Mouse (Mus musculus) left cerebral cortex, adult 18-20 months (tissue): ENCODE results near the gene Gnl1. TPM values are rescaled to one million over a fixed set of nuclear protein-coding genes. Genes with fewer than 3 reads are reported as not detected.
A peak's percentile ranks its signal among the peaks of the same experiment; 100 is the strongest.
"Not testable (repeated sequence)": the region's sequence is repeated elsewhere in the genome, so short reads cannot be mapped to it uniquely, and the experiment has no call there.

Source experiments
- DNase-seq, 2 experiments: peaks; one replicate each; pipeline ENCODE4 v3.0.0; 2021 to 2022; ENCODE audit warnings: low spot score in 2 of 2, mixed read lengths in 1 of 2
- total RNA-seq, 2 experiments: library from RNA; stranded (reverse); gene quantifications; 2 replicates each; pipeline ENCODE4 v1.2.3; 2021

Gnl1 gene
- total RNA-seq, 2 experiments from 2014 or later, result 195 to 197 TPM

DNA sequence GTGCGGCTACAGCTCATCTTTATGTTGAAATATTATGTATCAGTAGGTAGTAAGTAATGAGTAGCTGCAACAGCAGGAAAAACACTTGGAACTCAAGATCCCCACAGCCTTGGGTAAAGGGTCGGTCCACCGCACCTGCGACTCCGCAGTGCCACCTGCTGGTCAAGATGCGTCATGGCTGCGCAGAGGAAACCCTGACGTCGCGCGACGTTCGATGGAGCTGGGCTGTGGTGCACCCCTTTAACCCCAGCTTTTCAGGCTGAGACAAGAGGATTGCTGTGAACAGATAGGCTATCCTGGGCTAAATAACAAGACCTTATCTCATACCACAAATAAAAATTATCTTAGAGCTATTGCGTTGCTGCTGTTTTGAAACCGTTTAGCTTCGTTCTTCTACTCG lies 14.0 kb downstream of the Gnl1 start:
- peak; percentile 74 to 76 for DNase-seq

DNA sequence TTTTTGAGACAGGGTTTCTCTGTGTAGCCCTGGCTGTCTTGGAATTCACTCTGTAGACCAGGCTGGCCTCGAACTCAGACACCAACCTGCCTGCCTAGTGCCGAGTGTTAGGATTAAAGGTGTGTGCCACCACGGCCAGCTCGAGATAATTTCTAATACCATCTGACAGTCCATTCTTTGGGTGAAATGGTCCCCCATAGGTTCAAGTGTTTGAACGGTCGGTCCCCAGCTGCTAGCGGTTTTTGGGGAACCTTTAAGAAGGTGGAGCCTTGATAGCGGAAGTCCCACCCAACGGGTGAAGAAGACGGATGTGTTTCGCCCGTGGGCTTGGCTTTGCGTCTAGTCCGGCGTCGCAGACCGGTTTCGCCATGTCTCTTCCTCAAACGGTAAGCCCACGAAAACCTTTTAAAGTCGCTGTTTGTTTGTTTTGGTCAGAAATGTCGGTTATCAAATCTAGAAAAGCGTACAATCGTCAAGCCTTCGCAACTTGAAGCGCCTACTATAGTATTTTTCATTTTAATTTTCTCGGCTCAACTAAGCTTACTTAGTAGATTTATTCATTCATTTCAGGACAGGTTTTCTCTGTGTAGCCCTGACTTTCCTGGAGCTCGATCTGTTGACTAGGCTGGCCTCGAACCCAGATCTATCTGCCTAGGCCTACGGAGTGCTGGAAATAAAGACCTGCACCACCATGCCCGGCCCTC lies 14.7 kb downstream of the Gnl1 start:
- peak; percentile 80 to 82 for DNase-seq

- DNase-seq, result no peak
Measured at GRCm38 (mm10) chr17:35994879-35995240, 15.2 kb downstream of the Gnl1 start.

DNA sequence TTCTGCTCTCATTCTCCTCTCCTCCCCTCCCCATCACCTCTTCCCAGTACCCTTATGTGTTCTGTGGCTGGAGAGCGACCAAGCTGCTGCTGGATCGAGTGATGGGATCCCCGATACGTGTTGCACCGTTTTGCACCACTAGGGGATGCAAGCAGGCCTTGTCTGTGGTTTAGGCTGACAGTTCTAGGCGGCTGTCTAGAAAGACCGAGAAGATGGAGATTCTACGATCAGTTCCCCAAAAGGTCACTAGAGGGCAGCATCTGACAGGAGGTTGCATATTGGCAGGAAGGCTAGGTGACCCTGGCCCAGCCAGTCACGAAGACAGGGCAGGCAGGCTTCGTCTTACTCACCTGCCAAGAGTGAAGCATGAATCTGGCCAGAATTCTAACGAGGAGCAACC lies 17.3 kb downstream of the Gnl1 start:
- peak; percentile 95 to 99 for DNase-seq

DNA sequence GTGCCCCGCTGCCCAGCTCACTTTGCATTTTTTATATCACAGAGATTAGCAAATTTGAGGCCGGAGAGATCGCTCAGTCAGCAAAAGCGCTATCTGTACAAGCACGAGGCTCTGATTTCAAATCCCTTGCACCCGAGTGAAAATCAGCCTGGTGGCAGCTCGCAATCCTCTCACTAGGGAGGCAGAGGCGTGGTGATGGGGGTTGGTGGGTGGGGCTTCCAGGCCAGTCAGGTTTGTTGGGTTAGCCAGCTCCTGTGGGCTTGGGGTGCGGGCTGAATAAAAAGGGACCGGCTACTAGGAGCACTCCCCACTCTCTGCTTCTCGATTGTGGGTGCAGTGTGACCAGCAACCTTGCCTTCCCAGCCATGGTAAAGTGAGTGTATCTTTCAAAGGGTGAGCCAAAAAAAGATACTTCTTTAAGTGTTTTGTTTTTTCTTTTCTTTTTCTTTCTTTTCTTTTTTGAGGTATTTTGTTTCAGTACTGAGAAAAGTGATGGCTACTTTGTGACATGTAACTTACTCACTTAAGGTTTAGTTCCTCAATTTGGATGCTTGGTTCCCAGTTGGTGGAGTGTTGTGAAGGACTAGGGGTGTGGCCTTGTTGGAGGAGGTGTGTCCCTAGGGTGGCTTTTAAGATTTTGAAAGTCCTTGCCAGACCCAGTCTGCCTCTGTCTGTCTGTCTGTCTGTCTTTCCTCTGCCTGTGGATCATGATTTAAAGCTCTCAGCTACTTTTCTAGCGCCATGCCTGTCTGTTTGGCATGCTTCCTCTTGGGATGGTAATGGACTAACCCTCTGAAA lies 18.3 kb downstream of the Gnl1 start:
- no peak for DNase-seq

- no peak for DNase-seq
Measured at GRCm38 (mm10) chr17:35998545-35999305, 19.1 kb downstream of the Gnl1 start.

DNA sequence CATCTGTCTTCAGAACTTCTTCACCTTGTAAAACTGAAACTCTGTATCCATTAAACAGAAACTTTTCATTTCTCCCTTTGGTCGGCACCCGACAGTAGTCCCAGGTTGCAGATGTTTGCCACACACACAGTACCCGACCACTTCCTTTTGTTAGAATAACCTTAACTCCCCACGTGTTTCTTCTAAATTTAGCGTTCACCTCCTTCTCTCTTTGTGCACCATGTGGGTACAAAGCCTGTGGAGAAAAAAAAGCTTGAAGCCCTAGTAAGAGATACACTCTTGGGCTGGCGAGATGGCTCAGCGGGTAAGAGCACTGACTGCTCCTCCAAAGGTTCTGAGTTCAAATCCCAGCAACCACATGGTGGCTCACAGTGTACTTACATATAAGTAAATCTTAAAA lies 19.7 kb downstream of the Gnl1 start:
- no peak for DNase-seq

DNA sequence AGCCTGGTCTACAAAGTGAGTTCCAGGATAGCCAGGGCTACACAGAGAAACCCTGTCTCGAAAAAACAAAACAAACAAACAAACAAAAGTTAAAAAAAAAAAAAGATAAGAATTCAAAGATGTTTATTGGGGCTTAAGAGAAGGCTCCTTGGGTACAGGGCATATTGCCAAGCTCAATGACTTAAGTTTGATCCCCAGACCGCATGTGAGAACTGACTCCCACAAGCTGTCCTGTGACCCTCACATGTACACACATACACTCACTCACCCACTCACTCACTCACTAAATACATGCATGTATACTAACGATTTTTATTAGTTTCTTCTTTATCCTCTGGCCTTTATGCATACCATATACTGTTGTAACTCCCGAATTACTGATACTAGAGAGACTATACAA lies 20.7 kb downstream of the Gnl1 start:
- no peak for DNase-seq

- DNase-seq, result no peak
Measured at GRCm38 (mm10) chr17:36001121-36001897, 21.7 kb downstream of the Gnl1 start.

DNA sequence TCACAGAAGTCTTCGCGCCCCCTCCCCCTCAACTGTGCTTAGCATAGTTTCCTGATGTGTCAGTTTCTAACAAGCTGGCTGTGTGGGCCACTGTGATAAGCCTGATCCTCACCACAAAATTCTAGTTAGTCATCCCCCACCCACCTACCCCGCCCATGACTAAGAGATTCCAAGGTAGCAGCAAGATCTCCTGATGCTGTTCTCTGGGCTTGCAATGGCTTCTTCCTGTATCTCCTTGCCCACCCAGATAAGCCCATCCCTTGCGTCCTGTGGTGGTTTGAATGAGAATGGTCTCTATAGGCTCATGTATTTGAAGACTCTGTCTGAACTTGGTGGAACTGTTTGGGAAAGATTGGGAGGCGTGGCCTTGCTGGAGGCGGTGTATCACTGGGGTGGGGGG lies 22.3 kb downstream of the Gnl1 start:
- DNase-seq, result peak; percentile 58 to 61

DNA sequence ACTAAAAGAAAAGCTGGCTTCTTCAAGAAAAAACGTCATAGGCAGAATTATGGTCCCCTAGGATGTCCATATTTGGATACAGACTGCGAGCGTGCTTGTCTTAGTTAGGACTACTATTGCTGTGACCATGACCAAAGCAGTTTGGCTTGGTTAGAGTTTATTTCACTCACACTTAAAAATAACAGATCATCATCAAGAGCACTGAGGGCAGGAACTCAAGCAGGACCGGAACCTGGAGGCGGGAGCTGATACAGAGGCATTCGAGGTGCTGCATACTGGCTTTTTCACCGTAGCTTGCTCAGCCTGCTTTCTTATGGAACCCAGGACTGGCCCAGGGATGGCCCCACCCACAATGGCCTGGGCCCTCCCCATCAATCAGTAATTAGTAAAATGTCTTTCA lies 23.7 kb downstream of the Gnl1 start:
- no peak for DNase-seq

DNA sequence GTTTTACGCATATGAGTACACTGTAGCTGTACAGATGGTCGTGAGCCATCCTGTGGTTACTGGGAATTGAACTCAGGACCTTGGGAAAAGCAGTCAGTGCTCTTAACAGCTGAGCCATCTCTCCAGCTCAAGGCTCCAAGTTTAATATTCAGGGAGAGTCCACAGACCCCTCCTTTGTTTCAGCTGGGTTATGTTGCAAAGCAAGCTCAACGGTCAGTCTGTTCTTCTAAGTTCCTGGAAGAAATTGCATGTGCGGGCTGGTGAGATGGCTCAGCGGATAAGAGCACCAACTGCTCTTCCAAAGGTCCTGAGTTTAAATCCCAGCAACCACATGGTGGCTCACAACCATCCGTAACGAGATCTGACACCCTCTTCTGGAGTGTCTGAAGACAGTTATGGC lies 24.8 kb downstream of the Gnl1 start:
- DNase-seq, result not testable (repeated sequence)

GRCm38 (mm10) chr17:36014977-36015376 lies 35.3 kb downstream of the Gnl1 start:
- DNase-seq, result no peak

- no peak for DNase-seq
Measured at GRCm38 (mm10) chr17:36017046-36017445, 37.4 kb downstream of the Gnl1 start.

- DNase-seq, result no peak
Measured at GRCm38 (mm10) chr17:36018979-36019378, 39.3 kb downstream of the Gnl1 start.

DNA sequence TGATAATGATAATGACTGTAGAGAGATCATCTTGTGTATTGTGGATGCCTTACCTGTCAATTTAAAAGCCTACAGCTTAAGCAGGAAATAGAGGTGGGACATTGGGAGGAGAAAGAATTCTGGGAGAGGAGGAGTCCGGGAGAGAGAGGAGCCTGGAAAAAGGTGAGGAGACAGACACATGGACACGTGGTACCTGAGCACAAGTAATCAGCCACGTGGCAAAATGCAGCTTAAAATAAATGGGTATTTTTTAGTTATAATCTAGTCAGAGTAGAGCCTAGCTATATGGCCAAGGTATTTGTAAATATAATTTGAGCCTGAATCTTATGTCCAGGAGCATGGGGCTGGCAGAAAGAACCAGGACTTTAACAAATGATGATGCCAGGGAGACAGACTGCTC lies 39.9 kb downstream of the Gnl1 start:
- no peak for DNase-seq

DNA sequence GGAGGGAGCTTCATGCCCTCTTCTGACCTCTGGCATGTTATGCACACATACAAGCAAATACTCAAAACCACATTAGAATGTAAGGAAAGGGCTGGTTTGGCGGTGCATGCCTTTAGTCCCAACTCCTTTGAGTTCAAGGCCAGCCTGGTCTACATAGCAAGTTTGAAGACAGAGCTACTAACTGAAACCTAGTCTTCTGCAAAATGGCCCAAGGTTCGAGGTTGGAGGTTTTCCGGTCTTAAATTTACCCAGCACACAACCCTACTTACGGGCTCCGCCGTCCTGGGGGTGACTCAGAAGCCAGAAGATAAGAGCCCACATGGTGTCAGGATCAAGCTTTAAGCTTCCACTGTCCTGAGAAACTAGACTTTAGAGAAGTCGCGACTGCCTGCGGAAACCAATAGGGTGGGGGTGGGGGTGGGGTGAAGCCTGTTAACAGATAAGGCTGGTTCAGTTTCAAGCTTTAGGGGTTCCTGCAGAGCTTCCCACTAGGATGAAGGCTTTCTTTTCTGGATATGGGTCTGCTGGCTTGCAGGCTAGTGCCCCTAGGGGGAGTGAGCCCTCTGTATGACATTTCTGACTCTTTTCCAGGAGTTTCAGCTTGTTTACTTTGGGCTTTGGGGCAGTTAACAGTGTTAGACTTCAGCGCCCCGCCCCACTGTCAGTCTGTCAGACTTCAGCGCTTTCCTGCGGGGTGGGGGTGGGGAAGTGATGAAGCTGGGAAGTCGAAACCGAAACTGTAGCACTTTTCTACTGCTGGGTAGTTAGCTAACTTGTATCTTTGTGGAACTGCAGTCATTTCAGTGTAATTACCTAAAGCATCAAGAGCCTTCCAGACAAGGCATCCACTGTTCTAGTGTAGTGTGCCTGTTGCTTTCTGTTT lies 40.8 kb downstream of the Gnl1 start, which contains the start of gene H2-T24:
Gene H2-T24 (minus strand): TSS at position 370 of the 883 bp plus-strand sequence.
- DNase-seq, result no peak

DNA sequence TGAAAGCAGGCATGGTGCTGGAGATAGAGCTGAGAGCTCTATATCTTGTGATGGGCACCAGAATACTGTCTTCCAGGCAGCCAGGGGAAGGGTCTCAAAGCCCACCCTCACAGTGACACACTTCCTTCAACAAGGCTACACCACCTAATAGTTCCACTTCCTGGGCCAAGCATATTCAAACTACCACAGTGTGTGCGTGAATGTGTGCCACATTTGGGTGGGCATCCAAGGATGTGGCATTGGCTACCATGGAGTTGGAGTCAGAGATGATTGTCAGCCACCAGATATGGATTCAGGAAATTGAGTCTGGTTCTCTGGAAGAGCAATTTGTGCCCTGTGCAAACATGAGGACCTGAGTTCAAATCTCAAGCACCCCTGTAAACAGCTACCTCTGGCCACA lies 41.7 kb downstream of the Gnl1 start:
- no peak for DNase-seq

DNA sequence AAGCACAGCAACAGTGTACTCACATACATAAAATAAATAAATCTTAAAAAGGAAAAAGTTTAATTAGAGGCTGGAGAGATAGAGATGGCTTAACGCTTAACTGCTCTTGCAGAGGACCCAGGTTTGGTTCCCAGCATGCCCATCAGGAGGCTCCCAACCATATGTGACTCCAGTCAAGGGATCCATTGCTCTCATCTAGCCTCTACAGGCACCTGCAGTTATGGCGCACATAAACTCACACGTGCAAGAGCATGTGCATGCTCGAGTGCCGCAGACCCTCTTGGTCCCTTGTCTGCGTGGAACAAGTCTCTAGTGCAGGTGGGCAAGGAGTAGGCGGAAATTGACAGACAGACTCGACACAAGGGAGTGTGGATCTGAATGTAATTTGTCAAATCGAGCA lies 42.4 kb downstream of the Gnl1 start:
- DNase-seq, result no peak

- DNase-seq, result no peak
Measured at GRCm38 (mm10) chr17:36022922-36023321, 43.3 kb downstream of the Gnl1 start.
